Mouse (Mus musculus) CH12.LX (cell line): ENCODE results near the gene Ush2a. TPM values are rescaled to one million over a fixed set of nuclear protein-coding genes. Genes with fewer than 3 reads are reported as not detected.

Experiments used
- DNase-seq: peaks from one replicate; pipeline ENCODE4 v3.0.0-alpha.2; 2013; ENCODE audit errors: extremely low read depth
- H3K27ac ChIP-seq: 2 replicates; pipeline ENCODE4 v1.5.1; 2012; ENCODE audit warnings: low read depth, mild to moderate bottlenecking, control low read depth, moderate library complexity; ENCODE audit not compliant: insufficient read depth
- H3K27me3 ChIP-seq: replicated peaks from 2 replicates; pipeline ENCODE3; 2012; ENCODE audit warnings: inconsistent platforms
- H3K36me3 ChIP-seq, 2 experiments: replicated peaks in 1 of 2; 2 replicates each; pipeline versions ENCODE3 to v1.6.1; 2012; ENCODE audit warnings: inconsistent platforms in 1 of 2, low read length in 1 of 2, mild to moderate bottlenecking in 1 of 2, mixed read lengths in 1 of 2, moderate library complexity in 1 of 2; ENCODE audit not compliant: control insufficient read depth in 1 of 2, insufficient read depth in 1 of 2
- H3K4me1 ChIP-seq, 2 experiments: 2 replicates each; pipeline ENCODE4 v1.6.1; 2012; ENCODE audit warnings: inconsistent platforms in 1 of 2, moderate library complexity in 1 of 2; ENCODE audit not compliant: insufficient read depth in 2 of 2, control insufficient read depth in 1 of 2
- H3K4me2 ChIP-seq: 2 replicates; pipeline ENCODE4 v1.6.1; 2012; ENCODE audit warnings: low read depth, mild to moderate bottlenecking, control low read depth; ENCODE audit not compliant: poor library complexity, insufficient read depth, severe bottlenecking
- H3K4me3 ChIP-seq, 3 experiments: fragments of 150-350 bp in 1 of 3; sonication (generic) in 1 of 3; replicated peaks in 1 of 3; 2 replicates each; pipeline versions ENCODE3 to v1.5.1; 2011 to 2012; ENCODE audit warnings: low read depth in 2 of 3, low read length in 2 of 3, mild to moderate bottlenecking in 2 of 3, moderate library complexity in 2 of 3, control low read depth in 1 of 3, improper control_type of control experiment in 1 of 3, inconsistent platforms in 1 of 3, mixed read lengths in 1 of 3; ENCODE audit not compliant: poor library complexity in 1 of 3
- H3K79me2 ChIP-seq: replicated peaks from 2 replicates; pipeline ENCODE4 v1.6.1; 2012; ENCODE audit warnings: mild to moderate bottlenecking, moderate library complexity; ENCODE audit not compliant: control insufficient read depth, poor library complexity, insufficient read depth, severe bottlenecking; ENCODE audit errors: extremely low read depth
- H3K9ac ChIP-seq: 2 replicates; pipeline ENCODE4 v1.6.1; 2012; ENCODE audit warnings: low read depth, mild to moderate bottlenecking, control low read depth, moderate library complexity; ENCODE audit not compliant: insufficient read depth
- H3K9me3 ChIP-seq: replicated peaks from 2 replicates; pipeline ENCODE3; 2012; ENCODE audit warnings: low read length, inconsistent platforms, mixed read lengths
- CHD1 ChIP-seq: IDR thresholded peaks from 2 replicates; pipeline ENCODE4 v1.6.1; 2012; ENCODE audit warnings: low read depth, low read length, improper control_type of control experiment, inconsistent platforms
- CHD2 ChIP-seq: IDR thresholded peaks from 2 replicates; pipeline ENCODE4 v1.6.1; 2011; ENCODE audit warnings: low read length, improper control_type of control experiment
- CTCF ChIP-seq, 2 experiments: IDR thresholded peaks in 1 of 2; conservative IDR thresholded peaks in 1 of 2; 2 replicates each; pipeline ENCODE4 v1.5.1; 2011 to 2012; ENCODE audit warnings: low read depth in 2 of 2, low read length in 2 of 2, improper control_type of control experiment in 1 of 2, inconsistent platforms in 1 of 2, mild to moderate bottlenecking in 1 of 2, moderate library complexity in 1 of 2
- HCFC1 ChIP-seq: IDR thresholded peaks from 2 replicates; pipeline ENCODE4 v1.6.1; 2012; ENCODE audit warnings: low read depth, mild to moderate bottlenecking, inconsistent platforms, low read length, improper control_type of control experiment
- KAT2A ChIP-seq: IDR thresholded peaks from 2 replicates; pipeline ENCODE4 v1.6.1; 2012; ENCODE audit warnings: low read length, improper control_type of control experiment, inconsistent platforms; ENCODE audit not compliant: insufficient replicate concordance
- MAZ ChIP-seq: IDR thresholded peaks from 2 replicates; pipeline ENCODE4 v1.6.1; 2012; ENCODE audit warnings: low read depth, mild to moderate bottlenecking, inconsistent platforms, low read length, improper control_type of control experiment, moderate library complexity
- MEF2A ChIP-seq: IDR thresholded peaks from 2 replicates; pipeline ENCODE4 v1.6.1; 2014; ENCODE audit warnings: low read depth, mild to moderate bottlenecking, inconsistent platforms, low read length, improper control_type of control experiment, borderline replicate concordance
- MYC ChIP-seq: IDR thresholded peaks from 2 replicates; pipeline ENCODE4 v1.6.1; 2011; ENCODE audit warnings: low read depth, mild to moderate bottlenecking, improper control_type of control experiment, low read length
- NELFE ChIP-seq: IDR thresholded peaks from 2 replicates; pipeline ENCODE4 v1.6.1; 2011; ENCODE audit warnings: low read depth, low read length, improper control_type of control experiment
- PAX5 ChIP-seq: IDR thresholded peaks from 2 replicates; pipeline ENCODE4 v1.6.1; 2012; ENCODE audit warnings: low read length, inconsistent platforms, mixed read lengths
- SIN3A ChIP-seq: IDR thresholded peaks from 2 replicates; pipeline ENCODE4 v1.6.1; 2012; ENCODE audit warnings: low read length, improper control_type of control experiment, inconsistent platforms
- SMC3 ChIP-seq: IDR thresholded peaks from 2 replicates; pipeline ENCODE4 v1.6.1; 2011; ENCODE audit warnings: low read depth, low read length, improper control_type of control experiment
- TCF12 ChIP-seq: IDR thresholded peaks from 2 replicates; pipeline ENCODE4 v1.6.1; 2014; ENCODE audit warnings: low read depth, mild to moderate bottlenecking, inconsistent platforms, low read length, improper control_type of control experiment
- USF1 ChIP-seq: IDR thresholded peaks from 2 replicates; pipeline ENCODE4 v1.6.1; 2014; ENCODE audit warnings: low read depth, mild to moderate bottlenecking, inconsistent platforms, low read length, improper control_type of control experiment
- USF2 ChIP-seq: conservative IDR thresholded peaks from 2 replicates; pipeline ENCODE4 v1.6.1; 2011; ENCODE audit warnings: low read depth, low read length, improper control_type of control experiment
- dilution Hi-C: fragments of 300-500 bp; cut with MboI; formaldehyde crosslinking; loops from 2 replicates; pipeline ENCODE4 v1.14.3; 2020; ENCODE audit warnings: low sequenced_read_pairs; ENCODE audit not compliant: extremely low pct_unique_long_range_greater_than_20kb, extremely low pct_ligation_motif_present
- in situ Hi-C: fragments of 300-500 bp; cut with MboI; formaldehyde crosslinking; loops from 3 replicates; pipeline ENCODE4 v1.14.3; 2019; ENCODE audit warnings: low sequenced_read_pairs, low pct_ligation_motif_present, low pct_unique_long_range_greater_than_20kb, mixed read lengths
- polyA plus RNA-seq: library from polyadenylated mRNA; unstranded; fragments of >175 nt; gene quantifications from 2 replicates; pipeline ENCODE4 v1.2.1, GENCODE M21; 2012; ENCODE audit warnings: low read depth; ENCODE audit not compliant: insufficient read length
- total RNA-seq, 2 experiments: library from RNA; depleted of rRNA; stranded (reverse); fragments of 300-350 nt in 1 of 2; fragments of >200 nt in 1 of 2; gene quantifications; 2 replicates each; pipeline ENCODE4 v1.2.3; 2012 to 2014

The Ush2a gene
- not detected in 2 replicates for total RNA-seq (2012; rRNA removed)
- not detected in 2 replicates for total RNA-seq (2014; rRNA removed)
- not detected in 2 replicates for polyA plus RNA-seq

- Histone ChIP-seq H3K27ac (no peak within 1 kb of the TSS), H3K4me3 (no peak within 1 kb of the TSS), H3K4me2 (no peak within 1 kb of the TSS), H3K79me2 (no peaks in the 10 kb centered on the region), H3K36me3 (no peaks in the 10 kb centered on the region), H3K4me1 (no peaks in the 10 kb centered on the region), H3K9ac (no peak within 1 kb of the TSS), H3K9me3 (peaks cover 67% of the 10 kb centered on the region), H3K27me3 (no peaks in the 10 kb centered on the region)
- dilution Hi-C loops (no loop called here), in situ Hi-C loops (no loop called here)
- DNase-seq, result no peak
- TF ChIP-seq NELFE, result no peak
- TF ChIP-seq MAZ, result no peak
- TF ChIP-seq CTCF (conservative IDR thresholded peaks at IDR 0.05 in 1 of 2, IDR thresholded peaks at IDR 0.05 in 1 of 2; ENCODE audit: low read depth in 2 of 2, low read length in 2 of 2), result no peak
- TF ChIP-seq HCFC1, result no peak
- no peak for TF ChIP-seq MEF2A
- TF ChIP-seq SMC3, result no peak
- TF ChIP-seq KAT2A, result no peak
- TF ChIP-seq SIN3A, result no peak
- TF ChIP-seq USF1, result no peak
- no peak for TF ChIP-seq CHD1
- TF ChIP-seq PAX5, result no peak
- TF ChIP-seq MYC, result no peak
- TF ChIP-seq USF2, result no peak
- TF ChIP-seq TCF12, result no peak
- TF ChIP-seq CHD2, result no peak
- TF ChIP-seq, all 38 proteins: peak for 0
Measured at GRCm38 (mm10) chr1:188261903-188262682, at the start of gene Ush2a. Gene Ush2a, plus strand, starts transcription at chr1:188262023.

GRCm38 (mm10) chr1:188214885-188215611 lies 46.8 kb upstream of the Ush2a start:
- no peak for DNase-seq
- Histone ChIP-seq H3K27ac (no peak overlapping the region), H3K9me3 (peaks cover 47% of the 10 kb centered on the region), H3K4me1 (no peaks in the 10 kb centered on the region), H3K4me3 (no peak overlapping the region), H3K36me3 (no peaks in the 10 kb centered on the region), H3K4me2 (no peak overlapping the region), H3K9ac (no peak overlapping the region), H3K27me3 (no peaks in the 10 kb centered on the region), H3K79me2 (no peaks in the 10 kb centered on the region)
- TF ChIP-seq CHD1, result no peak
- in situ Hi-C loops, result no loop called here
- dilution Hi-C loops, result no loop called here
